Mouse (Mus musculus) kidney, postnatal 0 days (tissue): ENCODE measurements around the gene Mthfsl. TPM values are rescaled to one million over a fixed set of nuclear protein-coding genes. Genes with fewer than 3 reads are reported as not detected.
"Not testable (repeated sequence)": the region's sequence is repeated elsewhere in the genome, so short reads cannot be mapped to it uniquely, and the experiment has no call there.

Experiments
- ATAC-seq: fragments of 200-750 bp; cut with Nextera tagmentation; replicated peaks from 2 replicates; pipeline ENCODE4 v1.8.0; 2017; ENCODE audit warnings: low read depth, moderate number of reproducible peaks, moderate TSS enrichment, moderate library complexity; ENCODE audit not compliant: low FRiP score
- DNase-seq: peaks from one replicate; pipeline ENCODE4 v3.0.0-alpha.2; 2016; ENCODE audit warnings: low spot score
- H3K27ac ChIP-seq: fragments of 300-500 bp; sonication (generic); 2 replicates; pipeline ENCODE4 v1.5.1; 2014; ENCODE audit warnings: mild to moderate bottlenecking
- H3K27me3 ChIP-seq: fragments of 300-500 bp; sonication (generic); 2 replicates; pipeline ENCODE4 v1.6.1; 2014; ENCODE audit warnings: low read length, mixed read lengths; ENCODE audit not compliant: insufficient read depth
- H3K36me3 ChIP-seq: fragments of 300-500 bp; sonication (generic); 2 replicates; pipeline ENCODE4 v1.6.1; 2014; ENCODE audit warnings: low read length, mixed read lengths; ENCODE audit not compliant: insufficient read depth
- H3K4me1 ChIP-seq: fragments of 300-500 bp; sonication (generic); replicated peaks from 2 replicates; pipeline ENCODE4 v1.6.1; 2014; ENCODE audit warnings: antibody characterized with exemption, low read length, mixed read lengths; ENCODE audit not compliant: insufficient read depth
- H3K4me2 ChIP-seq: fragments of 300-500 bp; sonication (generic); 2 replicates; pipeline ENCODE4 v1.6.1; 2014; ENCODE audit warnings: mild to moderate bottlenecking, low read length, moderate library complexity, mixed read lengths
- H3K4me3 ChIP-seq: fragments of 300-500 bp; sonication (generic); replicated peaks from 2 replicates; pipeline ENCODE4 v1.5.1; 2014; ENCODE audit warnings: low read depth, low read length
- H3K9ac ChIP-seq: fragments of 300-500 bp; sonication (generic); 2 replicates; pipeline ENCODE4 v1.6.1; 2014; ENCODE audit warnings: low read depth, low read length
- H3K9me3 ChIP-seq: fragments of 300-500 bp; sonication (generic); replicated peaks from 2 replicates; pipeline ENCODE4 v1.6.1; 2016; ENCODE audit warnings: low read length, inconsistent platforms, mixed read lengths
- CTCF ChIP-seq: IDR thresholded peaks from 2 replicates; pipeline ENCODE4 v1.5.1; 2016; ENCODE audit warnings: antibody characterized with exemption, low read depth, mild to moderate bottlenecking, moderate library complexity
- WGBS: fragments of 180-500 bp; shearing (Covaris S2); extraction: QIAGEN DNeasy Blood & Tissue Kit; methylation state at CpG from one replicate; pipeline ENCODE4 v1.1.7; 2014; 5-methylcytosine and 5-hydroxymethylcytosine counted together
- polyA plus RNA-seq: library from polyadenylated mRNA; unstranded; fragments of >200 nt; fragmentation: Nextera tagmentation; extraction: Ambion mirVana; gene quantifications from 2 replicates; pipeline ENCODE4 v1.2.1, GENCODE M21; 2015

The Mthfsl gene
- polyA plus RNA-seq, 1 experiment from 2014 or later: 66.3 TPM

- Histone ChIP-seq H3K27ac (no peak overlapping the region), H3K9ac (no peak overlapping the region), H3K4me3 (no peak overlapping the region), H3K9me3 (no peaks in the 10 kb centered on the region), H3K27me3 (no peaks in the 10 kb centered on the region), H3K4me1 (no peaks in the 10 kb centered on the region), H3K36me3 (no peaks in the 10 kb centered on the region), H3K4me2 (no peak overlapping the region)
- no peak for TF ChIP-seq CTCF
- DNase-seq: no peak
- ATAC-seq: no peak
- 81% methylated on average over 6 of the region's 6 CpGs for WGBS
These were observed 10.8 kb downstream of the Mthfsl start for GRCm38 (mm10) chr9:88709304-88709703.

DNA sequence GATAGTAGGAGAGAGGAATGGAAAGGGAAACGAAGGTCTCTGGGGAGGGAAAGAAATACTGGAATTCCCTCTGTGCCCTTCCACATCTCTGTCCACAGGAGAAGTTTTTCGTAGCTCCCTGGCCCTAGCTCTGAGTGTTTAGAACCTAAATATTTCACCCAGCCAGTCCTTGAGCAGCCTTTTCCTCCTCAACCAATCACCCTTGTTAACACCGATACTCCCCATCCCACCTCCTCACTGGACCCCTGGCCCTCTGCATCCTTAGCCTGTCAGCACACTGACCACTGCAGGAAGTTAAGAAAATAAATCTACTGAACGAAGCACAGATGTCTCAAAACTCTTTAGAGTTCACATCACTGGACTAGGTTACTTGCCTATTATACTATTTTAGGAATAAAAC, 13.4 kb downstream of the Mthfsl start:
- Histone ChIP-seq H3K9me3 (no peaks in the 10 kb centered on the region), H3K27ac (no peak overlapping the region), H3K27me3 (no peaks in the 10 kb centered on the region), H3K4me3 (no peak overlapping the region), H3K4me1 (no peaks in the 10 kb centered on the region), H3K36me3 (no peaks in the 10 kb centered on the region), H3K9ac (no peak overlapping the region), H3K4me2 (no peak overlapping the region)
- no peak for ATAC-seq
- 30% methylated on average over 4 of the region's 4 CpGs for WGBS
- peak; percentile 24 for DNase-seq
- TF ChIP-seq CTCF: no peak

DNA sequence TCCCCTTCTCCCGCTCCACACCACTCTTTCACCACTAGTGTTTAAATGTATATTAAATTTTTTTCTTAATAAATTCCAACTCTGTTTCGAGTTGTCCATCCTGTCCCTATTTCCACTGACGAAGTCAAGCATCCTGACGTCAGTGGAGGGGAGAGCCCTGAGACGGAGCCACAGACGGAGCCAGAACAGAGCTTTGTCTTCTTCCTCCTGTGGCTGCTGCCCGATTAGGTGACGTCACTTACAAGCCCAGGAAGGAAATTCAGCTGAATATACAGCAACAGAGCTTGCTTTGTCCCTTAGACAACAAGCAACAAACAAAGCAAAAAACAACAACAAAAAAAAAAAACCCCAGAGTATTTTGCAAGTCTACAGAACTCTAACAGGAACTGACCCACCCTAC, 14.9 kb downstream of the Mthfsl start:
- H3K4me2 ChIP-seq, H3K4me1 ChIP-seq, H3K9me3 ChIP-seq, H3K4me3 ChIP-seq, H3K27me3 ChIP-seq, H3K27ac ChIP-seq, H3K9ac ChIP-seq, H3K36me3 ChIP-seq, ATAC-seq, DNase-seq: not testable (repeated sequence)
- 81% methylated on average over 8 of the region's 8 CpGs for WGBS

GRCm38 (mm10) chr9:88698746-88699145, 21.4 kb downstream of the Mthfsl start:
- DNase-seq, H3K4me1 ChIP-seq, H3K27ac ChIP-seq, H3K36me3 ChIP-seq, H3K9me3 ChIP-seq, H3K9ac ChIP-seq, H3K27me3 ChIP-seq, H3K4me3 ChIP-seq, H3K4me2 ChIP-seq, ATAC-seq: not testable (repeated sequence)
- no CpG with 5 or more reads among the region's 2 CpGs for WGBS

- not testable (repeated sequence) for DNase-seq, H3K27ac ChIP-seq, H3K4me1 ChIP-seq, ATAC-seq, H3K36me3 ChIP-seq, H3K4me2 ChIP-seq, H3K4me3 ChIP-seq, H3K27me3 ChIP-seq, H3K9ac ChIP-seq, H3K9me3 ChIP-seq
- 84% methylated on average over 2 of the region's 2 CpGs for WGBS
These were observed 28.8 kb downstream of the Mthfsl start for GRCm38 (mm10) chr9:88691307-88691706.

DNA sequence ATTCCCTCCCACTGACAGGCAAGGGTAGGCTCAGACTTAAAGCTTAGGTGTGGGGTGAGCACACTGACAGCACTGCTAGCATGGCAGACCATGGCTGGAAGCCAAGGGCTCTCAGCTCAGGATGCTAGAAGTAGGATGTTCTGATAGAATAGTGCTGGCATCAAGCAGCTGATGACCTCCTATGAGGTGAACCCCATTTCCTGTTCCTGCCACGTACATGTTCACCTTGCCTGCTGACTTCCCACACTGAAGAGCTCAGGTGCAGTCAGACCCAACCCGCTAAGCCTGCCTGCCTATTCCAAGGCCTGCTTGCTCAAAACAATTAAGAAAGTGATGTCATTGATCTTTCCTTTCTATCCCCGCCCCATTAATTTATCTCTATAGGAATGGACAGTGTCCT, 30.6 kb downstream of the Mthfsl start:
- DNase-seq, H3K4me3 ChIP-seq, H3K27me3 ChIP-seq, H3K36me3 ChIP-seq, H3K9me3 ChIP-seq, H3K4me1 ChIP-seq, H3K4me2 ChIP-seq, H3K9ac ChIP-seq, H3K27ac ChIP-seq, ATAC-seq: not testable (repeated sequence)
- 99% methylated on average over 3 of the region's 3 CpGs for WGBS

GRCm38 (mm10) chr9:88686719-88687118, 33.4 kb downstream of the Mthfsl start:
- not testable (repeated sequence) for H3K4me3 ChIP-seq, H3K9ac ChIP-seq, H3K36me3 ChIP-seq, H3K4me2 ChIP-seq, H3K9me3 ChIP-seq, DNase-seq, H3K27me3 ChIP-seq, ATAC-seq, H3K4me1 ChIP-seq, H3K27ac ChIP-seq
- 88% methylated on average over 1 of the region's 1 CpGs for WGBS

DNA sequence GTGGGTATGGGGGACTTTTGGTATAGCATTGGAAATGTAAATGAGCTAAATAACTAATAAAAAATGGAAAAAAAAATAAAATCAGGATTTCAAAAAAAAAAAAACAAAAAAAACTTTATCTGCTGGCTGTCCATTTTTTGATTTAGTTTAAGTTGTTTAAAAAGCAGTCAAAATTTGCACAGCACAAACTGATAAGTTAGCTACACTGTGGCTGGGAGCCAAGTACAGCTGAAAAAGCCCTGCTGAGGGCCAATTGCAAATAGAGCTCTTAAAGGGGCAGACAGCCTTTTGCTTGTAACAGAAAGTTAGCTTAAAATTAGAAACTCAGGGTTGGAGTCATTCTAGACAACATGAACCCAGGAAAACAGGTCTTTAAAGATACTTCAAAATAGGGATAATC, 61.8 kb downstream of the Mthfsl start:
- not testable (repeated sequence) for H3K36me3 ChIP-seq, H3K9ac ChIP-seq, DNase-seq

GRCm38 (mm10) chr9:88650742-88651141, 69.4 kb downstream of the Mthfsl start:
- not testable (repeated sequence) for ATAC-seq, H3K9me3 ChIP-seq, H3K4me3 ChIP-seq, H3K4me1 ChIP-seq, H3K27ac ChIP-seq, H3K36me3 ChIP-seq, H3K4me2 ChIP-seq, H3K9ac ChIP-seq, DNase-seq, H3K27me3 ChIP-seq
- WGBS: 98% methylated on average over 12 of the region's 15 CpGs

More for the DNA sequence above, 61.8 kb downstream of the Mthfsl start:
- H3K4me3 ChIP-seq, ATAC-seq, H3K27me3 ChIP-seq, H3K4me1 ChIP-seq, H3K9me3 ChIP-seq, H3K27ac ChIP-seq, H3K4me2 ChIP-seq: not testable (repeated sequence)
